Mouse (Mus musculus): ENCODE results near the gene Gpr1.

Gene Gpr1

DNA sequence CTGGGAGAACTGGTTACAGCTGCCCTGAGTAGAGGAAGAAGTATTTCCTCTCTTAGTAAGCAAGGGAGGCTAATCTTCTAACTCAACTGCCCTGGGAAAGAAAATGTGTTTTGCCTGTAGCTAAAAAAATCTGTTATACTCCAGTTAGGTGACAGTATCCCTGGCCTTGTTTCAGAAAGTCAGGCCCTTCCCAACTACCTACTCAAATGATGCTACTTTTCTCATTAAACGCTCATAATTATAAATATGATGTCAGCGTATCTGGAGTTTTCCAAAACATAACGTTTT lies at the start of gene Gpr1:
Gpr1 (minus strand) TSS at position 273 of the 288 bp plus-strand sequence.
- DNase-seq = no peak

DNA sequence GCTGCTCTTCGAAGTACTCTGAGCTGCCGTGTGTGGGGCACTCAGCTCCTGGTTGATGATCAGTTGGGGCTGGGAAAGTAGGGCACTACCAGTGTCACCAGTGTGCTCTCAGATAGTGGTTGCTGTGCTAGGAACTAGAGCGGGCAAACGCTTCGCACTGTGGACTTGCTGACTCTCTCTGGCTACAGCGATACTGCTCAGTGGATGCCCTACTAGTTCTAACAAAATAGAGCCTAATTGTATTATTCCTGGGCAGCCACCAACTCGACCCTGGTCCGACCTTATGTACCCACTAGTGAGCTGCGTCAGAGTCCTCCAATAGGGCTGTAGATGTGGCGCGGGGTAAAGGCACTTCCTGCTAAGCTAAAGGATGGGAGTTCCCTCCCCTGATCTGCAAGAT lies 49.3 kb upstream of the Gpr1 start:
- DNase-seq = no peak

DNA sequence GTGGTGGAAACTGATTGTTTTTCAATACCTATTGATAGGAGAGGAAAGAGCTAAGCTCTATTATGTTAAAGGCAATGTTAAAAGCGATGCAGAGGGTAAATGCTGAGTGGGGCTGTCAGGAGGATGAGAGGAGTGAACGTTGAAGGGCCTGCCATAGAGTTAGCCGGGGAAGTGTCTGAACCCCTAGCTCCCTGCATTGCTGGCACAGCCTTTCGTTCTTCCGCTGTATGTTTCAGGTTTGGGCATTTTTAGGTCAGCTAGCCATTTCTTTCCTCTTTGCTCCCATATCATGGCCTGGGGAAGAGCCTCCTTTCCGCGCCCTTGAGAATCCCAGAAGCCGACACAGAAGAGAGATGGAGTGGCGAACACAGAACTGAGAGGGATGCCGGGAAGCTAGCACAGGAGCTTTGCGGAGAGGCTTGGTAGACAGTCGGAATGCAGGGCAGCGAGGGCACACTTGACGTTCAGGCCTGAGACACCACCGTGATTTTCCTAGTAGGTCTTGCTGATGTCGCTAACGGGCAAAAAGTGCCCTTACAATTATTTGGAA lies 46.8 kb upstream of the Gpr1 start:
- no peak for DNase-seq

DNA sequence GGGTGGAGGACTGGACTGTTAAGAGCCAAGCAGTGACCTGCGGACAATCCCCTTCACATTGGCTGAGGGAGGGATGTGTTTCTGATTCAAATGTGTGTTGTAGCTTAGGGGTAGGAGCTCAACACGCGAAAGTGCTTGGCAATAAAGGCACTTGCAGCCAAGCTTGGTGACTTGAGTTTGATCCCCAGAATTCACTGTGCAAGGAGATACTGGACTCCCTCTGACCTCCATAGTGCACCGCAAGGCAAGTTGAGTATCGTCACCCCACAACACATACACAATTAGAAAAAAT lies 46.3 kb upstream of the Gpr1 start:
- no peak for DNase-seq

DNA sequence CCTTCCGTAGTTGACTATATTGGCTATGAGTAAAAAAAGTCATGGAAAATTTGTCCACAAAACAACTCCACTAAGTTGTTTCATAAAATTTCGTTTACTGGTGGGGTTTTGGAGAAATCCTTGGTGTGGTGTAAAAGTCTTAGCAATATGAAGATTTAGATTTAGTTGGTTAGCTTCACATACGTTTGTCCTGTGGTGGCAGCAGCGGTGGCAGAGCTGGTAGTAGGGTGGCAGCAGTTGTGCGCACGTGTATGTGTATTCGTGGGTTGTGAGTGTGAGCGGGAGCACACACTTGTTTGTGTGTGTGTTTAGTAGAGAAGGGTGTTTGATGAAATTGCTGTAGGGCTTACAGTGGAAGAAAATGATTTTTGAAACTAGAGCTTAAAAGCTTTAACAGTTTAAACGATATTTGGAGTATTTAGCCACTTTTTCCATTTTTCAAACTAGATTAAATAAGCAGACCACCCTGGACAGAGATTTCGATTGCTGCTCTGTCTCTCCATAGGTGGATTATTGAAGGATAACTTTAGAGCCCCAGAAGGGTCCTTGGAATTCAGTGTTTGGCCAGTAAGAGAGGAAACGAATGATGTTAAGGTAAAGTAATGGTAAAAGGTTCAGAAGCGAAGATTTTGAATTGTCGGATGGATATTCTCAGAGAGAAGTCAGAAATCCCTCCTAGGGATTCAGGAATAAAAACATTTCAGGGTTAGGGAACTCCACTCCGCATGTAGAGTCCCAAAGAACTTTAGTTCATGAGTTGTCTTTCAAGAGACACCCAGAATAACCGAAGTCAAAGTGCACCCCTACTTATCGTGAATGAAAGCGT lies 45.8 kb upstream of the Gpr1 start:
- DNase-seq = no peak

DNA sequence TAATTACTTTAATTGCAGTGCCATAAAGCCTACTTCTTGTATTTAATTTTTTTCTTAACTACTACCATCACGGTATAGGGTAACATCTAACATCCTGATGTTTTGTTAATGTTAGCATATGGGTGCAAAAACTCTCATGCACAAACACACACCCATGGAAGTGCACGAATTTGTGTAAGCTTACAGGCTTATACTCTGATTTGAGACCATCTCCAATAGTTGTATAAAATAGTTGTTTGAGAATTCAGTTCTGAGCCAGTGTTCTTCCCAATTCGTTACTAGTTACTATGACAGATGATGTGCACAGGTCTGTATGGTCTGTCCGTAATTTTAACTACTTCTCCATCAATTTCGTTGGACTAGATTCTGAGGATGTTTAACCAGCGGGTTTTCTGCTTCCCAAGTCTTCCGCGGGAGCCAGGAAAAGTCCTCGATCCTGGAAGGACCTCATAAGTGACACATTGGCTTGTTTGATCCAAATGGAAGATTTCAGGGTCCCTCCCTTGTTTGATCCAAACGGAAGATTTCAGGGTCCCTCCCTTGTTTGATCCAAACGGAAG lies 45.0 kb upstream of the Gpr1 start:
- DNase-seq = no peak

DNA sequence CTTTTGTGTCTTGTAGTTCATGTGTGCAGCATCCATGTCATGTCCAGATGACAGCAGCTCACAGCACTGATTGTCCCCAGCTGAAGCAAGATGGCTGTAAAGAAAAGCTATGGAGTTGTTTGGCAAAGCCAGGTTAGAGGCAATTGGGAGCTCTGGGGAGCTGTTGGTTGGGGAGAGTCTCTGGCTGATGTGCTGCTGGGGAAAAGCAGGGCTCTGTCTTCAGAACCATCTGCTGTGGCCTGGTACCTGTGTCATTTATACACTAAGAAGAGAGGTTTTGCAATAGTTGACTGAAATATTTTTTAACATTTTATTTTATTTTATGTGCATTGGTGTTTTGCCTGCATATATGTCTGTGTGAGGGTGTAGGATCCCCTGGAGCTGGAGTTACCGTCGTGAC lies 44.2 kb upstream of the Gpr1 start:
- no peak for DNase-seq

DNA sequence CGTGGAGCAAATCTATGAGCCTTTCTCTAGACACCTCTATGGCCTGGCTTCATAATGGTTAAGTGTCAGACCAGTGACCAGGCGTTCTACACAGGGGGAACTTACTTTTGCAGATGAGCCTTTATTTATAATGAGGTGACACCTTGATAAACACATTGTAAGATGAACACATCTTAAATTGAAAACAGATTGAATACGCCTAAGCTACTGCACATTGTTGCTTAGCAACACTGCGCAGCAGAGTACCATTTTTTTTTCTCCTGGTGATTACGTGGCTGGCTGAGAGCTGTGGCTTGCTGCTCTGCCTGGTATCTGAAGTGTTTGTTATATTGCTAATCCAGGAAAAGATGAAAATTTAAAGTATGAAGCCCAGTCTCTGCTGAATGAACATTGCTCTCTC lies 41.7 kb upstream of the Gpr1 start:
- DNase-seq = no peak

DNA sequence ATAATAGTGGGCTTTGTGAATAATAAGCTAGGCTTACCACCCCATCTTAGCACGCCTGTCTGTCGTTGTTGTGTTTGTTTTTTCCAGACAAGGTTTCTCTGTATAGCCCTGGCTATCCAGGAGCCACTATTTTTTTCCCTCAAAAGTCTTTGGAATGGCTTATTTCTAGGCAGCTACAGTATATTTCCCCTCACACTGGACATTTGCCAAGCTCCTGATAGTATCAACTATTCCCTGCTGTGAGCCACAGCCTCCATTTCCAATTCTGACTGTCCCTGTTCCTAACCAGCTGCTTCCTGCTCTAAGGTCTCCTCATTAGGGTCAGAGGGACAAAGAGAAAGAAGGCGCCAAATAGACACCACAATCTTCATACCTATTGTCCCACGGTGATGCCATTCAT lies 40.8 kb upstream of the Gpr1 start:
- no peak for DNase-seq

DNA sequence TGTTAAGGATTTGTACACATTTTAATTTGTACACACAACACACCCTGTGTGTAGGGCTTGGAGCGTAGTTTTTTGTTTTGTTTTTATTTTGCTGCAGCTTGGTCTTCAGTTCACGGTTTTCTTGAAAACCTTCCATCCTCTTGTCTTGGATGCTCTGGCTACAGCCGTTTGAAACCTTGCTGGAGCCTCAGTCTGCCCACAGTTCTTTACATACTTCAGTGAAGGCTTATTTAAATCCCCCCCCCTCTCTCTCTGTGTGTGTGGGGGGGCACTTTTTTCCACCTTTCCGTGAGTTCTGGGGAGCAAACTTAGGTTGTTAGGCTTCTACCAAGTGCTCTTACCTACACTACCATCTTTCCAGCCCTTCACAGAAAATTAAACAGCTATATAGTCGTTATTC lies 38.9 kb upstream of the Gpr1 start:
- no peak for DNase-seq

DNA sequence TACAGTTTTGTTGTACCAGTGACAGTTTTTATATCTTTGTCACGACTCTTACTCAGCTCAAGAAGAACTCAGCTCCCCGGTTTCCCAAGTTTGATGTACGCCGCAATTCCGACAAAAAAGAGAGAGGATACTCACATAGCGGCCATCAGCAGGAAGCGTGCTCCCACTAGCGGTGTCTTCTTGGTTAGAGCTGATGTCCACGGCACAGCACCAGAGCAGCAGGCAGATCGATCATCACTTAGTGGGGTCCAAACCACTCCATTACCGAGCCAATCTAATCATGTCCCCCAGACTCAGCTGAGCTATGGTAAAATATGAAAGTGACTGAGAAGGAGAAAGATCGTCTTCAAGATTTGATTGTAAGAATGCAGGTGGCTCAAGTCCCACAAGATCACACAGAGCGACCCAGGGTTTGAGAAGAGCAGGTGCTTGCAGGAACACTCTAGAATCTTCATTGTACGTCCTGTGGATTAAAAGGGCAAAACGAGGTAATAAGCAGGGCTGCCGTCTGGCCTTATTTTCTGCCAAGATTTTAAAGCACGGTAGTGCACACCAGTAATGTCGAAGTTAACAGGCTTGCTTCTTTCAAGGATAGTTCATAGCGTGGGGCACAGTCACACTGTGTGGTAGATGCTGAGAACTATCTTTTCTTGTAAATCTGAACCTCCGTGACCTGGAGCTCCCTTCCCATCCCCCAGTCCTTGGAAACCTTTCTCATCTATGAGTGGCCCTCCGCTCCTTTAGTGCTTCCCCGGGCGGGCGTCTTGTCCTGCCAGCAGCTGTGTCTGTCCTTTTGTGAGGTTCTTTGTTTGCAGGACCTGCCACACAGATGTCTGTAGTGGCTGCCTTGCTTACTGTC lies 38.2 kb upstream of the Gpr1 start:
- DNase-seq = no peak

DNA sequence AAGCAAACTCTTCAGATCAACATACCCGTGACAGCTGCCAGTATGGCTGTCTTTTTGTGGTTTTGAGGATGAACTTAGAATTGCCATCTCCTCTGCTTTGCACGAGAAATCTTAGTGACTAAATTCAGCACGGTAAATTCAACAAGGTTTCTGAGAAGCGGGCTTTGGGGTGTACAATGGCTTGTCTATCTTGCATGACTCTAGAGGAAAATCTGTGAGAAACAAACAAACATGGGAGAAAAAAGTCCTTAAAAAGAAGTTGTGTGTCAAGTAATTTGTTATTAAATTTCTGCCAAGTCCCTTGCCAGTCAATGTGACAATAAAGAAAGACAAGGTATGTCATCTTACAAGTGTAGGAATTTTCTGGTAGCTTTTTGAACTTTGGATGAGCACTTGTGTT lies 34.9 kb upstream of the Gpr1 start:
- no peak for DNase-seq

DNA sequence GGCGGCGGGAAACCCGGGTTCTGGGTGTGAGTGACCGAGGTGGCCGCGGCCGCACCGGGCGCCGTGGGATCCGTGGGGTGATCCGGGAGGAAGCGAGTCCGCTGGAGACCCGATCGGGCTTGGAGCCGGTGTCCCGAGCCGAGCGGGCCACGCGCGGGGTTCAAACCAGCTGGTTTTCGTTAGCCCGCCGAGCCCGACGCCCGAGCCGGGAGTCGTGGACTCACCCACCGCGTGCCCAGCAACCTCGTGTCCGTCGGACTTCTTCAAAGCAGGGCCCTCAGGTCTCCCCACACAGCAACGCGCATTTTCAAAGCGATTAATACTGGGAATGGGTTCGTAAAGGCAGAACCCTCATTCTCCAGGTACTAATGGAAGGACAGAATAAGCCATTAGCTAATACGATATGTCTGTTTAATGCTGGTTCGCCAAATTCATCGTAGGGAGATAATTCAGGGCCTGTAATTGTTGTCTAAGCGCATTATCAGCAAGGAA lies 34.1 kb upstream of the Gpr1 start:
- DNase-seq = peak; percentile 9

DNA sequence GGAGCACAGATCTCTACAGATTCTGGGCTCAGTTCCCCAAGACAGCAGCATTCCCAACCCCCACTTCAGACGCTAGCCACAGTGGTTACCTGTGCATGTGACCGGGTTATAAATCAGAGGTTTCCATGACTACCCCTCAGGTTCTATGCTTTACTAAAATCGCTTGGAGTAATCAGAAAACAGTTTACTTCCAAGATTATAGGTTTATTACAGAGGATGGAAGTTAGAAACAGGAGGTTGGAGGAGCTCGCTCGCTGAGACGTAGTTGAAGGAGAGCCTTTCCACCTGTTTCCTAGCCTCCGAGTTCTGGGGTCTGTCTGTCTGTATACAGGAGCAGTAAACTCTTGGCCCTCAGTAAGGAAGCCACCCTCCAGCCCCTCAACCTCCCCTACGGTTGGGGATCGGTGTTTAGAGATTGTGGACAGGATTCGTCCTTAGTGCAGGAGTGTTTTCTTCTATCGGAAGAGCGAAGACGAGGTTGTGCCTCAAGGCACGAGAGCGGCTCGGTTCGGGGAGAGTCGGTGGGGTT lies 33.6 kb upstream of the Gpr1 start:
- no peak for DNase-seq

DNA sequence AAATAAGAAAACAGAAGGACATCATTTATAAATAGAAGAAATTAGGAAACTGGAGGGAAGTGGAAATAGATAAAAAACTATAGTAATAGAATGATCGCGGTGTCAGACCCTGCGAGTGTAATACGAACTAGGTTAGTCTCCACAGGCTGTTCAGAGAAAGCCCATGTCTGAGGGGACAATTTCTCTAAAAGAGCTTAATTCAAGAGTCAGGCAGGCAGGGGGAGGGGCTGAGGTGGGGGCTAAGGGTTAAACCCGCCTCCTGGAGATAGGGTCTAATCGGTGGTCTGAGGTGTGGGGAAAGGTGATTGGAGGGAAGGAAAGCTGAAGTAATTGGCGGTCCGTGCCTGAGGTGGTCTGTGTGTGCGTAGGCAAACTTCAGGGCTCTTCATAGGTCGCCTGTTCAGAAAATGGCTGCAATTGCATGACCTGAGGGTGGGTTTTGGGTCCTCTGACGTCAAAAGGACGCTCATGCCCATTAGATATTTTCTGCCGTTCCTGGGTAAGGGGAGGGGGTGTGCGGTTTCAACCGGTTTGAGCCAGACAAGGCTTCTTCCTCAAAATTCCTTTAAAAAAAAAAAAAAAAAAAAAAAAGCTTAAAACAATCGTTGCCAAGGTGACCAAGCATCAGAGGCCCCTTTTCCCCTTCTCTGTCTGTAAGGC lies 32.6 kb upstream of the Gpr1 start:
- DNase-seq = no peak

DNA sequence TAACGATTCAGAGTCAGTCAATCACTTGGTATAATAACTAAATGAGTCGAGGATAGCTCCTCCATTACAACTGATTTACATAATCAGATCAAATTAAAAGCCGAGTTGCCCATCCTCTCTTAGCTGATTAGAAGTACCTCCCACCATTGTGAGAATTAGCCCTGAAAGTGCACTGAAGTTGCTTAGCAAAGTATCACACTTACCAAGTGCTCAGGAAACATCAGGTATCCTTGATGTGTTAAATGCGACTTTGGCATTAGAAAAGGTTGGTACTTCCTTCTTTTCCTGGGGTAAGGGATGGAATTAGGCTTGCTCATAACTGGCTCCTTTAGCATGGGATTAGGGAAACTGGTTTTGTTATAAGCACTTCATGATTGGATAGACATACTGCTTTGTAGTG lies 29.5 kb upstream of the Gpr1 start:
- DNase-seq = no peak

DNA sequence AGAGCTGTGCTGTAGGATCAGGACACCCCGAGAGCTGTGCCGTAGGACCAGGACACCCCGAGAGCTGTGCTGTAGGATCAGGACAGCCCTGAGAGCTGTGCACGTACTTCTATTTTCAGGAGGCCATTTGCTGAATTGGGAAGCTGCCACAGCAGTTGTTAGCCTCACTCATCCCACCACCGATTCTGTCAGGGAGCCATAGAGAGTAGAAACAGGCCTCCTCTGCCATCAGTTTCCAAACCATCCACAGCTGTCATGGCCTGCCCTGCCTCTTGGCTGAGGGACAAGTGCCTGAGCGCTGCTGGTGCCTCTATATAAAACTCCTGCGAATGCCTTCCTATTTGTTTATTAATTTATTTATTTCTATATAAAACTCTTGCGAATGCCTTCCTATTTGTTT lies 25.4 kb upstream of the Gpr1 start:
- DNase-seq = no peak

DNA sequence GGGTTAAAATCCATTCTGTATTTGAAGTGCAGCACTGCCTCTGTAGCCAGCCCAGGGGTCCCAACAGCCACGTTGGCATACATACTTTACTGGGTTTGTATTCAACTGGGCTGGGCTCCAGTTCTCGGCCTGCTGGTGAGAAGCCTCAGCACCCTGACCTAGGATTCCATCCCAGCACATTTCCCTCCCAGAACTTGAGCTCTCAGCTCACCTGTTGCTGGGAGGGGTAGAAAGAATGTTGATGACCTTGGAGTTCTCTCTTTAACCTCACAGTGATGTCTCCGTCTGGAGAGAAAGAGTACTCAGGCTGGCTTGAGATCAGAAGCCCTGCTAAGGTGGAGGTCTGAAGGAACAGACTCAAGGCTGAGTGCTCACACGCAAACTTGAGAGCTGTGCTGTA lies 25.0 kb upstream of the Gpr1 start:
- no peak for DNase-seq

DNA sequence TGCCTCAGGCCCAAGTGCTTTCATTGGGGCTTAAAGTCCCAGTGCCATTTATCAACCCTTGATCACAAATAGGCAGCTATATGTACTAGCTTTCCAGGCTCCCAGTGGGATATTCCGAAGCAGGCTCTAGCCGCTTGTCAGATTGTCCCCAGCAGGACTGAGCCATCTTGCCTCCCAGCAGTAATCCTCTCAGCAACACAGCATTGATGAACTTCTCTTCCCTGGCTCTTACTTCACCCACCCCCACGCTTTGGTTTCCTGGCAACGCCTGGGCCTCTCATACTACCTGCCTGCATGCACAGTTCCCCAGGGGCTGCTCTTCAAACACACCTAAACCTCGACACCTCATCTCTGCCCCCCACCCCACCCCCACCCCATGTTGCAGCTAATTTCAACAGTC lies 23.0 kb upstream of the Gpr1 start:
- DNase-seq = no peak

DNA sequence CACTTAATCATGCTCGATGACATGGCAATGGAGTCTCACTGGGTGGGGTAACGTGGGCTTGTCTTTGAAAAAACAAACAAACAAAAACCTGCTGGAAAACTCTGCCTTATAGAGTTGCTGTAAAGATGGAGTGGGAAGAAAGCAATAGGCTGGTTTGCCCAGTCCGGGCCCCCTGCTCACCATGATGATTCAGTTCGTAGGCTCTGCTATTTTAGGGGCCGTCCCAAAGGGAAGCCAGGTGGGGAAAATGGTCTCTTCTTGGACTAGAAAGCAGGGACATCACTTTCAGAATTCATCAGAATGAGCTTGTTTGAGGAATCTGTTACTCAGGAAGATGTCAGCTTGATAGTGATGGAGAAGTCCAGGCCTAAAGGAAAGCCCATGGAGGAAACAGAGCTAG lies 12.9 kb upstream of the Gpr1 start:
- DNase-seq = no peak

DNA sequence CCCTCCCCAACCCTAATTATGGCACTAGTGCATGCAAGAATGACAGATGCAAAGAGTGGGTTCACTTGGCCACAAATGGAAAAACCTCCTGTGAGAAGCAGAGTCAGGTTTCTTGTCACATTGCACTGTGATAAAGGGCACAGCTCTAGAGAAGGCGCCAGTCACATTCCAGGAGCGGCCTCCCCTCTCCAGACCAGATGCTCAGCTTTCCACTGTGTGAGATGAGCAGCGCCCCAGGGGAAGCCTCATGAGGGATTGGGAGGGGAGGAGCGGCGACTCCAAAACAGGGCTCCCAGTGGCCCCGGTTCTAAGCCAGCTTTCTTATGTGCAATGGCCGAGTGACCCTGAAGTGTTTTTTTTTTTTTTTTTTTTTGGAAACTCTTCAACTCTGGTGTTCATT lies 11.5 kb upstream of the Gpr1 start:
- no peak for DNase-seq

DNA sequence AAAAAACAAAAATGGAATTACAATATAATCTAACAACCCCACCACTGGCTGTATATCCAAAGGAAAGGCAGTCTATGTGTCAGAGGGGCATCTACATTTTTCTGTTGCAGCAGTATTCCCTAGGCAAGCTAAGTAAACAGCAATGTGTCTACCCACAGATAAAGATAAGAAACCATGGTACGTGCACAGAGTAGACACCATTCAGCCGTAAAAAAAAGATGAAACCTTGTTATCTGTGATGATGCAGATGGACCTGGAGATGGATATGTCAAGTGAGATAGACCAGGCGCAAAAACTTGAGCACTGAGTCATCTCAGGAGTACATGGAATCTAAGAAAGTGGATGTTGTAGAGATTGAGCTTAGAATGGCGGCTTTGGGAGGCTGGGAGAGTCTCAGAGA lies 10.7 kb upstream of the Gpr1 start:
- DNase-seq = no peak

DNA sequence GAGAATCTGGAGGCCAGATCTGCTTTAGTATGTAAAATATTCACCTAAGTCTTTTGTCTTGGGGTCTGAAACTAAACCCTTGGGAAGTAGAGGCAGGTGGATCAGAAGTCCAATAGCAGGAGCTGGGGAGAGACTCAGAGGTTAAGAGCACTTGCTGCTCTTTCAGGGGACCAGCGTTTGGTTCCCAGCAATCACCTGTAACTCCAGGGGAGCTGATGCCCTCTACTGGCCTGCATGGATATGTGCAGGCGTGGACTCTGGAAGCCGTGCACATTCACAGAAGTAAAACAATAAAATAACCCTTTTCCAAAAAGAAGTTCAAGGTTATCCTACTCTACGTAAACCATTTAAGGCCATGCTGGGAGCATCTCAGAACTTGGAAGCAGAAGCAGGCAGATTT lies 4.9 kb upstream of the Gpr1 start:
- DNase-seq = no peak

Measured in thymus, postnatal 4 days (tissue).